Mouse (Mus musculus): ENCODE data around the gene Syne4. TPM values are rescaled to one million over a fixed set of nuclear protein-coding genes. Genes with fewer than 3 reads are reported as not detected.

The Syne4 gene
- polyA plus RNA-seq, 1 experiment from 2014 or later, result 90.4 TPM

- H3K36me3 ChIP-seq, result no peaks in the 10 kb centered on the region
- no peak overlapping the region for H3K27ac ChIP-seq
- no peaks in the 10 kb centered on the region for H3K9me3 ChIP-seq
- H3K4me2 ChIP-seq (replicated peaks), result no peak overlapping the region
- H3K9ac ChIP-seq, result no peak overlapping the region
- H3K4me1 ChIP-seq, result peaks cover 16% of the 10 kb centered on the region
- no peak for ATAC-seq (ENCODE audit: low FRiP score, low read depth)
- 82% methylated on average over 7 of the region's 7 CpGs for WGBS
- no peaks in the 10 kb centered on the region for H3K27me3 ChIP-seq
- H3K4me3 ChIP-seq, result no peak overlapping the region
Observed at GRCm38 (mm10) chr7:30282740-30283139, 31.9 kb upstream of the Syne4 start.

DNA sequence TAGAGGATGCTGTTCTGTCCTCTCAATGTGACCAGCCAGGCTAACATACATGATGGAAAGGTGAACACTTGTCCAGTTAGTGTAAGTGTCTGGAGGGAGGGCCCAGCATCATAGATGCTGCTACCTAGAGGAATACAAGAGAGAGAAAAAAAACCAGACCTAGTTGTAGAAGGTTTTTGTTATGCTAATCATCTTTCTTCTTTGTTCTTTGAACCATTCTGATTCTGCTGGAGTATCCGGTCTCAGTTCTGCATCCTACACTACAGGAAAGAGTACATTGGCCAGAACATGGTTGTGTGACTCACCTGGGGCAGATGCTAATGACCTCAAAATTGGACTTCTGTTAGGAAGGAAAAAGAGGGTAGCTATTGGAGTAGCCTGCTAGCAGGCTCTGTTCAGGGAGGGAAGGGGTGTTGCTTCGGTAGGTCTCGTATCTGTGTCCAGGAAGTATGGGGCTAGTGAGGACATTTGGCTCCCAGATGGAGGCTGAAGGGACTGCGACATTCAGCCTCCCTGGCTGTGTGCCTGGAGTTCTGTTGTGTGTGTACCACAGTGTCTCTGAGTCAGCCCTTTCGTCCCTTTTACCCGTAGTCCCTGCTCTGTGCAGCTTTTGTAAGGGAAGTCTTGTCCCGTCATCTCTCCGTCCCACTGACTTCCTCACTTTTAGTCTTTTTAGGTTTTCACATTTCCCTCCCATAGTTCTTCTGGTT, 27.8 kb upstream of the Syne4 start:
- H3K9ac ChIP-seq, result 0 out of 2 replicates have a peak overlapping the region, but pooled peaks have one; percentile 19
- H3K27me3 ChIP-seq, result no peaks in the 10 kb centered on the region
- ATAC-seq (ENCODE audit: low FRiP score, low read depth), result no peak
- no peaks in the 10 kb centered on the region for H3K9me3 ChIP-seq
- H3K4me3 ChIP-seq, result no peak overlapping the region
- 63% methylated on average over 8 of the region's 8 CpGs for WGBS
- no peak overlapping the region for H3K4me2 ChIP-seq (replicated peaks)
- H3K27ac ChIP-seq, result no peak overlapping the region
- H3K36me3 ChIP-seq, result no peaks in the 10 kb centered on the region
- peaks cover 21% of the 10 kb centered on the region for H3K4me1 ChIP-seq

- Histone ChIP-seq H3K27me3 (no peaks in the 10 kb centered on the region), H3K9ac (no peak overlapping the region), H3K9me3 (no peaks in the 10 kb centered on the region), H3K4me3 (no peak overlapping the region), H3K36me3 (peaks cover 5% of the 10 kb centered on the region; the same call in 1 of the 2 replicates), H3K4me1 (peaks cover 31% of the 10 kb centered on the region), H3K27ac (no peak overlapping the region), H3K4me2 (replicated peaks) (no peak overlapping the region)
- no peak for ATAC-seq (ENCODE audit: low FRiP score, low read depth)
- WGBS, result 64% methylated on average over 6 of the region's 6 CpGs
Observed at GRCm38 (mm10) chr7:30288046-30288445, 26.6 kb upstream of the Syne4 start.

DNA sequence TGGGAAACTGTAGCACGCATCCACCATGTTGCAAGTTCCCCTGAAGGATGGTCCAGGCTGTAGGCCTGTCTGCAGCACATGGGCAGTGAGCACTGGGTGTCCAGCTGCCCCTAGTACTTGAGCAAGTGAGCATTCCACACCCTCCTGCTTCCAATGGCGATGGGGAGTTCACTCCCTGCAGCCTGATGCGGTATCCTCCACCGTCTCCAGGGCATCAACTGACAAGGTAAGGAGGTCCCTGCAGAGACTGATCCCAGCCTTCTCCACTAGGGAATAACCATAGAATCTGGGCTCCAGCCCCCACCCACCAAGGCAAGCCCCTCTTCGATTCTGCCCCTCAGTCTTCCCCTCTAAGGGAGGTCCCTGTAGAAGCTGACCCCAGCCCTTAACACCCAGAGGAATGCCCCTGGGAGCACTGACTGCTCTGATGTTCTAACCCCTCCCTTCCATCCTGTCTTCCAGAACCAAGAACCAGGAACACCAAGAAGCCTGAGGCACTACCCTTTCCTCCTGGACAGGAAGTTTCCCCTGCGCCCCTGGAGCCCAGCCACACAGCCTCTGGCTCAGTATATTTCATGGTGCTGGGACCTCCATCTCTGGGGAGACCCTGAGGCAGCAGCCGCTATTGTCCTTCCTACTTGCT, 25.4 kb upstream of the Syne4 start:
- Histone ChIP-seq H3K27ac (no peak overlapping the region), H3K4me1 (peaks cover 31% of the 10 kb centered on the region), H3K27me3 (no peaks in the 10 kb centered on the region), H3K4me2 (replicated peaks) (no peak overlapping the region), H3K36me3 (peaks cover 14% of the 10 kb centered on the region), H3K9me3 (no peaks in the 10 kb centered on the region), H3K4me3 (no peak overlapping the region), H3K9ac (no peak overlapping the region)
- no peak for ATAC-seq (ENCODE audit: low FRiP score, low read depth)
- 70% methylated on average over 7 of the region's 7 CpGs for WGBS

DNA sequence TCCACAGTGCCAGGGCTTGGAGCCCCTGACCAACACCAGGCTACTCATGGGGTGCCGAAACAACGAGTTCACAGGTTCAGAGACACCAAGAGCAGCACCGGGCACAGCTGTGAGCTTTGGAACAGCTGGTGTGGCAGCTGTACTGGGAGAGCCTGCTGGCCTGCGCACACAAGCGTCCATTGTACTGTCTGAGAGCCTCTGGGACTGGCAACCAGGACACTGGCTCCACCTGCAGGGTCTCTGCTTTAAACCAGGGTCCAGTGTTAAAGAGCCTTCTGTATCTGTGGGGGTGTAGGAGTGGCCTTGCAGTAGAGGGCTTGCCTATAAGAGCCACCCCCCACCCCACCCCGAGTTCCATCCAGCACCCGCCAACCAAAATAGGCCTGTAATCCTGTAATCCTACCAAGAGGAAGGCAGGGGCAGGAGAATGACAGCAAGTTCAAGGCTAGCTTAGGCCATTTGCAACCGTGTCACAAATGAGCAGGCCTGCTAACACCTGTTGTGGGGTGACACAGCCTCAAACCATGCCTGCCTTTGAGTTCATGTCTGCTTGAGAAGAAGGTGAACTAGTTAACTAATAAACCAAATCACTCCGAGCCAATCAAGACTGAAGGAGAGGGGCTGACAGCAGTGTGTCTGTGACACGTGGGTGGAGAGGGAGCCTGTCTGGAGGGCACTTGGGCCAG, 24.8 kb upstream of the Syne4 start:
- ATAC-seq (ENCODE audit: low FRiP score, low read depth), result peak; percentile 74
- 51% methylated on average over 10 of the region's 10 CpGs for WGBS
- H3K9ac ChIP-seq, result peak overlapping the region; percentile 39; the same call in 1 of the 2 replicates
- no peaks in the 10 kb centered on the region for H3K27me3 ChIP-seq
- no peak overlapping the region for H3K4me2 ChIP-seq (replicated peaks)
- H3K4me3 ChIP-seq, result no peak overlapping the region
- H3K27ac ChIP-seq, result no peak overlapping the region; the same call in 1 of the 2 replicates
- H3K9me3 ChIP-seq, result no peaks in the 10 kb centered on the region
- peaks cover 31% of the 10 kb centered on the region for H3K4me1 ChIP-seq
- H3K36me3 ChIP-seq, result peaks cover 21% of the 10 kb centered on the region

DNA sequence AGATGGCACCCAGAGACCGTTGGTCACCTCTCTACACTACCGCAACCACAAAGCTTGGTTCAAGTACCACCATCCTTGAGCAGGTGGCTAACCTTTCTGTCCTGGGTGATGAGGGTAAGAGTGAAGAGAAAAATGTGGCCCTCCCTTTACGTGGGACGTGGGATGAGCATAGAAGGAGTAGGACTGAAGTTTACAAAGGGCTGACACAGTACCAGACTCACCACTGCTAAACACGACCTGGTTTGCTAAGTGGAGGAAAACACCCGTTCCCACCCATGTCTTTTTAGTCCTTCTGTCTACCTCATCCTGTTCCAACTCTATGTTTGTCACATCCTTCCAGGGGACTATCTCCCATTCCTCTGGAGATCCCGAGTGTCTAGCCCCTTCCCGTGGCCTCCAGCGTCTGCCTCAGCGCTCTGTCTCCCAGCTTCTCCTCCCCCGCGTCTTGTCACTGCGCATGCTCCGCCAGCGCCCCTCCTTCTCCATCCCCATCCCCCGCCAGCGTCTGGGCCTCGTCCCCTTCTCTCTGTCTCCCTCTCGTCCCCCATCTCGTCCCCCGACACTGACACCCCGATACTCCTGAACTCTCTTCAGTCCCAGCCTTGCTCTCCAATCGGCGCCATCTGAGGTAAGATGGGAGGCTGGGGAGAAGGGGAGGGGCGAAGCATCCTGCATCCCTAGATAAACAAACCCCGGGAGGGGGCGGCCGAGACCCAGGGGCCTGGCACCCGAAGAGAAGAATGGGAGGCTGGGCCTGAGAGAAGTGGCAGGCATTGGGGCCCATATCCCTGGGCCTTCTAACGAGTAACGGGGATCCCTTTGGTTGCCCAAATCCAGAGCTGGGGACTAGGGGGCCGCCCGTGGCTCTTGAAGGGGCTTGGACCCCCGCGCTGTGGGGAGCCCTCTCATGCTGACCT, 23.1 kb upstream of the Syne4 start, which contains the start of gene Clip3:
Clip3 (plus strand) TSS at position 514 of the 917 bp plus-strand sequence.
- H3K9ac ChIP-seq, result peak within 1 kb of the TSS; percentile 93
- 7% methylated on average over 35 of the region's 35 CpGs for WGBS
- no peaks in the 10 kb centered on the region for H3K27me3 ChIP-seq
- H3K9me3 ChIP-seq, result no peaks in the 10 kb centered on the region
- ATAC-seq (ENCODE audit: low FRiP score, low read depth), result peak; percentile 76
- H3K4me2 ChIP-seq (replicated peaks), result peak within 1 kb of the TSS; percentile 97
- peak within 1 kb of the TSS; percentile 52 for H3K27ac ChIP-seq
- peaks cover 37% of the 10 kb centered on the region for H3K36me3 ChIP-seq
- H3K4me3 ChIP-seq, result peak within 1 kb of the TSS; percentile 84
- H3K4me1 ChIP-seq, result peaks cover 28% of the 10 kb centered on the region

DNA sequence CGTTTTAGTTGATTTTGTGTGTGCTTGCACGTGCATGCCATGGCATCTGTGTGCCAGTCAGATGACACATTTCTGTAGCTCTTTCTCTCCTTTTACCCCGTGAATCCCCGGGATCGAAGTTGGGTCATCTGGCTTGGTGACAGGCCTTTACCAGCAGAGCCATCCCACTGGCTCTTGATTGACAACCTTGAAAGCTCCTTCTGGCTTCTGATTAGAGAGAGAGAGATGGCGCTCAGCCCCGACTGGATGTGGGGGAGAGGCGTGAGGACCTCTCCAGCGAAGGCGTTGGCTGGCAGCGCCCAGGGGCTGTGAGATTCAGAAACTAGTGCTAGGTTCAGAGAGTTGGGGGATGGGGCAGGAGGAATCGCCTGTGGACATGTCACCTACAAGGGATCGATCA, 20.8 kb upstream of the Syne4 start:
- Histone ChIP-seq H3K4me1 (peaks cover 28% of the 10 kb centered on the region), H3K27me3 (no peaks in the 10 kb centered on the region), H3K27ac (0 out of 2 replicates have a peak overlapping the region, but pooled peaks have one; percentile 39), H3K4me2 (replicated peaks) (no peak overlapping the region), H3K9ac (no peak overlapping the region), H3K9me3 (no peaks in the 10 kb centered on the region), H3K4me3 (no peak overlapping the region), H3K36me3 (peaks cover 60% of the 10 kb centered on the region)
- 85% methylated on average over 13 of the region's 13 CpGs for WGBS
- no peak for ATAC-seq (ENCODE audit: low FRiP score, low read depth)

- H3K36me3 ChIP-seq, result peaks cover 65% of the 10 kb centered on the region
- H3K9ac ChIP-seq, result no peak overlapping the region
- H3K4me3 ChIP-seq, result no peak overlapping the region
- H3K27me3 ChIP-seq, result no peaks in the 10 kb centered on the region
- H3K4me1 ChIP-seq, result peaks cover 25% of the 10 kb centered on the region
- 87% methylated on average over 5 of the region's 5 CpGs for WGBS
- 0 out of 2 replicates have a peak overlapping the region, but pooled peaks have one; percentile 39 for H3K27ac ChIP-seq
- no peak overlapping the region for H3K4me2 ChIP-seq (replicated peaks)
- no peaks in the 10 kb centered on the region for H3K9me3 ChIP-seq
- ATAC-seq (ENCODE audit: low FRiP score, low read depth), result no peak
Observed at GRCm38 (mm10) chr7:30294296-30294695, 20.3 kb upstream of the Syne4 start.

DNA sequence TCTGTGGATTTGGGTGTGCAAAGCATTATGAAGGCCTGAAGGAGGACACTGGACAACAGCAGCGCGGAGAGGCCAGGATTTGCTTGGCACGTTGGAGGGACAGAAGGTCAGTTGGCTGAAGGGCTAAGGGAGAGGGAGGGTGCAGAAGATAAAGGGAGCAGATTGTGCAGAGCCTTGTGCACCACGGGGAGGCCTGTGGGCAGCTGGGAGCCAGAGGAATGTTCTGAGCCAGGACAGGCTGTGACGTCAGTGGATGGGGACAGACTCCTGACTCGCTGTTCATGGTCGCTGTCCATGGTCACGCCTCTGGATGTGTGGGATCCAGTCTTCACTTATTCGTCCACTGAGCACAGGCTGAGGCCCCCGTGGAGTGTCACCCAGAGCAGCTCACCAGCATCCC, 19.5 kb upstream of the Syne4 start:
- 64% methylated on average over 10 of the region's 10 CpGs for WGBS
- H3K36me3 ChIP-seq, result peaks cover 73% of the 10 kb centered on the region

DNA sequence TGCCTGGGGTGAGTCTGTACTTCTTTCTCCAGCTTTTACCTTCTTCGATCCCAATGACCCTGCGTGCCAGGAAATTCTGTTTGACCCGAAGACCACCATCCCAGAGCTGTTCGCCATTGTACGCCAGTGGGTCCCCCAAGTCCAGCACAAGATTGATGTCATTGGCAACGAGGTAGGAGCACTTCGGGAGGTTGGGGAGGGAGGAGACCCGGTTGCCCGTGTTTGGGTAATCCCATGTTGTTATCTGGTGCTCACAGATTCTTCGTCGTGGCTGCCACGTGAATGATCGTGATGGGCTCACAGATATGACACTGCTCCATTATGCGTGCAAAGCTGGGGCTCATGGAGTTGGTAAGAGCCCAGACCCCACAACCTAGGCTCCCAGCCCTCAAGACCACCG, 17.8 kb upstream of the Syne4 start:
- H3K9me3 ChIP-seq, result no peaks in the 10 kb centered on the region
- H3K36me3 ChIP-seq, result peaks cover 88% of the 10 kb centered on the region
- no peak overlapping the region for H3K27ac ChIP-seq
- H3K9ac ChIP-seq, result no peak overlapping the region
- H3K4me2 ChIP-seq (replicated peaks), result no peak overlapping the region
- ATAC-seq (ENCODE audit: low FRiP score, low read depth), result no peak
- WGBS, result 95% methylated on average over 15 of the region's 15 CpGs
- no peak overlapping the region for H3K4me3 ChIP-seq
- peaks cover 11% of the 10 kb centered on the region for H3K4me1 ChIP-seq
- H3K27me3 ChIP-seq, result no peaks in the 10 kb centered on the region

More for the DNA sequence above, 19.5 kb upstream of the Syne4 start:
- no peak overlapping the region for H3K4me2 ChIP-seq (replicated peaks)
- no peak for ATAC-seq (ENCODE audit: low FRiP score, low read depth)
- no peak overlapping the region for H3K9ac ChIP-seq
- no peaks in the 10 kb centered on the region for H3K27me3 ChIP-seq
- H3K4me1 ChIP-seq, result peaks cover 18% of the 10 kb centered on the region
- H3K27ac ChIP-seq, result no peak overlapping the region
- no peaks in the 10 kb centered on the region for H3K9me3 ChIP-seq
- no peak overlapping the region for H3K4me3 ChIP-seq

DNA sequence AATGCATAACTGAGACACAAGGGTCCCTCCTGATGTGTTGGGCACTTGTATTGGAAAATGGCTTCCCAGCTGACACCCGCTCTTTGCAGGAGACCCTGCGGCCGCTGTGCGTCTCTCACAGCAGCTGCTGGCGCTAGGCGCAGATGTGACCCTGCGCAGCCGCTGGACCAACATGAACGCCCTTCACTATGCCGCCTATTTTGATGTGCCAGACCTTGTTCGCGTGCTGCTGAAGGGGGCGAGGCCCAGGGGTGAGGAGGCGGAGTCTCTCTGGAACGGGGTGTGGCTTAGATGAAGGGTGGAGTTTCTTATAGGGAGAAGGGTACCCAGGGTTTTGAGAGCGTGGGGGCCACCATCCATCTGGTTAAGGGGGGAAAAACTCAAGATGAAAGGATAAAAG, 17.3 kb upstream of the Syne4 start:
- 83% methylated on average over 16 of the region's 16 CpGs for WGBS
- peaks cover 93% of the 10 kb centered on the region for H3K36me3 ChIP-seq

More for the DNA sequence above, 17.3 kb upstream of the Syne4 start:
- no peak overlapping the region for H3K27ac ChIP-seq
- H3K27me3 ChIP-seq, result no peaks in the 10 kb centered on the region
- H3K9me3 ChIP-seq, result no peaks in the 10 kb centered on the region
- H3K9ac ChIP-seq, result no peak overlapping the region
- peaks cover 7% of the 10 kb centered on the region for H3K4me1 ChIP-seq
- no peak overlapping the region for H3K4me2 ChIP-seq (replicated peaks)
- H3K4me3 ChIP-seq, result no peak overlapping the region
- no peak for ATAC-seq (ENCODE audit: low FRiP score, low read depth)
